Mouse (Mus musculus) testis, adult 2 months (tissue): ENCODE measurements around the gene Cacna2d4.

Source experiments
- CTCF ChIP-seq: fragments of 200-500 bp; IDR thresholded peaks from 2 replicates; pipeline ENCODE4 v1.5.1; 2012; ENCODE audit warnings: low read depth, mild to moderate bottlenecking, inconsistent platforms, low read length, moderate library complexity; ENCODE audit not compliant: control insufficient read depth, insufficient read depth, insufficient replicate concordance
- POLR2A ChIP-seq: fragments of 200-500 bp; IDR thresholded peaks from 2 replicates; pipeline ENCODE4 v1.6.1; 2012; ENCODE audit warnings: low read depth, mild to moderate bottlenecking, inconsistent platforms, low read length, moderate library complexity; ENCODE audit not compliant: control insufficient read depth

DNA sequence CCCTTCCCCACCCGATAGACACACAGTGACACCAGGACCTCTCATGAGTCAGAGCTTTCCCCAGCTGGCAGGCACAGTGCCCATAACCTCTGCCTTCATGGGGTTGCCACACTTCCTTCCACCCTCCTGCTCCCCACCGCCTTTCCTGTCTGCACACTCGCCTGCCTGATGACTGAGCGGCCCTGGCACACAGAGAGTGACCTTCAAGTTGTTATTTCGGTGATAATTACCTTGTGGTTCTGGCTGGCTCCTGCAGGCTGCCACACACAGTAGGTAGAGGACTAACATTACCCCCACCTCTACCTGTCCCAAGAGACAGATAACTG lies 159.9 kb downstream of the Cacna2d4 start:
- TF ChIP-seq POLR2A (no peak), CTCF (no peak)
